Mouse (Mus musculus): Measurements from ENCODE around the gene Trpv5. TPM values are rescaled to one million over a fixed set of nuclear protein-coding genes. Genes with fewer than 3 reads are reported as not detected.

Gene Trpv5
- polyA plus RNA-seq, 1 experiment from 2014 or later = not detected

- no peak for ATAC-seq (ENCODE audit: low read depth)
- Histone ChIP-seq H3K9me3 (ENCODE audit: control insufficient read depth, low read length) (no peaks in the 10 kb centered on the region), H3K27me3 (ENCODE audit: control insufficient read depth, insufficient read depth, low read depth, low read length) (no peaks in the 10 kb centered on the region), H3K4me1 (replicated peaks; ENCODE audit: control insufficient read depth, insufficient read depth, low read length) (no peaks in the 10 kb centered on the region), H3K4me2 (ENCODE audit: low read depth, low read length) (no peak overlapping the region), H3K4me3 (ENCODE audit: low read length) (no peak overlapping the region), H3K9ac (ENCODE audit: low read length) (no peak overlapping the region), H3K36me3 (ENCODE audit: control insufficient read depth, insufficient read depth, low read length) (no peaks in the 10 kb centered on the region), H3K27ac (ENCODE audit: low read length) (no peak overlapping the region)
- WGBS = 76% methylated on average over 3 of the region's 3 CpGs
Measured at GRCm38 (mm10) chr6:41685596-41685995, 5.0 kb upstream of the Trpv5 start.

- no peak overlapping the region for H3K9ac ChIP-seq (ENCODE audit: low read length)
- no peaks in the 10 kb centered on the region for H3K36me3 ChIP-seq (ENCODE audit: control insufficient read depth, insufficient read depth, low read length)
- WGBS = 68% methylated on average over 5 of the region's 5 CpGs
- ATAC-seq (ENCODE audit: low read depth) = no peak
- no peaks in the 10 kb centered on the region for H3K27me3 ChIP-seq (ENCODE audit: control insufficient read depth, insufficient read depth, low read depth, low read length)
- no peaks in the 10 kb centered on the region for H3K9me3 ChIP-seq (ENCODE audit: control insufficient read depth, low read length)
- no peaks in the 10 kb centered on the region for H3K4me1 ChIP-seq (replicated peaks; ENCODE audit: control insufficient read depth, insufficient read depth, low read length)
- H3K4me3 ChIP-seq (ENCODE audit: low read length) = no peak overlapping the region
- no peak overlapping the region for H3K27ac ChIP-seq (ENCODE audit: low read length)
- no peak overlapping the region for H3K4me2 ChIP-seq (ENCODE audit: low read depth, low read length)
Measured at GRCm38 (mm10) chr6:41684911-41685310, 4.3 kb upstream of the Trpv5 start.

GRCm38 (mm10) chr6:41684131-41684530 lies 3.6 kb upstream of the Trpv5 start, which contains the start of gene Llcfc1:
Gene Llcfc1, plus strand, starts transcription at chr6:41684431.
- Histone ChIP-seq H3K9me3 (ENCODE audit: control insufficient read depth, low read length) (no peaks in the 10 kb centered on the region), H3K4me1 (replicated peaks; ENCODE audit: control insufficient read depth, insufficient read depth, low read length) (no peaks in the 10 kb centered on the region), H3K36me3 (ENCODE audit: control insufficient read depth, insufficient read depth, low read length) (no peaks in the 10 kb centered on the region), H3K27ac (ENCODE audit: low read length) (no peak within 1 kb of the TSS), H3K9ac (ENCODE audit: low read length) (no peak within 1 kb of the TSS), H3K4me2 (ENCODE audit: low read depth, low read length) (no peak within 1 kb of the TSS), H3K4me3 (ENCODE audit: low read length) (no peak within 1 kb of the TSS), H3K27me3 (ENCODE audit: control insufficient read depth, insufficient read depth, low read depth, low read length) (no peaks in the 10 kb centered on the region)
- no peak for ATAC-seq (ENCODE audit: low read depth)
- WGBS = 89% methylated on average over 2 of the region's 2 CpGs

GRCm38 (mm10) chr6:41681656-41682055 lies 1.1 kb upstream of the Trpv5 start:
- H3K9ac ChIP-seq (ENCODE audit: low read length) = no peak overlapping the region
- no peak overlapping the region for H3K4me2 ChIP-seq (ENCODE audit: low read depth, low read length)
- no peak overlapping the region for H3K27ac ChIP-seq (ENCODE audit: low read length)
- no peaks in the 10 kb centered on the region for H3K36me3 ChIP-seq (ENCODE audit: control insufficient read depth, insufficient read depth, low read length)
- no peak for ATAC-seq (ENCODE audit: low read depth)
- no peaks in the 10 kb centered on the region for H3K9me3 ChIP-seq (ENCODE audit: control insufficient read depth, low read length)
- no peak overlapping the region for H3K4me3 ChIP-seq (ENCODE audit: low read length)
- WGBS = 71% methylated on average over 5 of the region's 5 CpGs
- H3K4me1 ChIP-seq (replicated peaks; ENCODE audit: control insufficient read depth, insufficient read depth, low read length) = no peaks in the 10 kb centered on the region
- no peaks in the 10 kb centered on the region for H3K27me3 ChIP-seq (ENCODE audit: control insufficient read depth, insufficient read depth, low read depth, low read length)

DNA sequence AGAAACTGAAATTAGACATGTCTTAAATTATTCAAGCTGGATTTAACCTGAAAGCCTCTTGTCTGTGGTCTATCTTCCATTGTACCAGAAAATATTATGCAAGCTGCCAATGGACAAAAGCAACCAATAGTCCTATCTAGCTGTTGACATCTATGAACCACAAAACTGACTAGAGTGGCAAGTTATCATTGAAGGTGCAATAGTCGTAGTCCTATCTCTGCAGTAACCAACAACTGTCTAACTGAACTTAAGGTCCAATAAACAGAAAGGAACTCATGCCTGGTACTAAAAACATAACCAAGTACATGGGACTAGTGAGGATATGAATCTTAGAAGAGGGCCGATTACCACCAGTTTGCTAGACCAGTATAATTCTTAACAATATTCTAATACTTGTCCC lies 4.0 kb downstream of the Trpv5 start:
- no peaks in the 10 kb centered on the region for H3K4me1 ChIP-seq (replicated peaks; ENCODE audit: control insufficient read depth, insufficient read depth, low read length)
- H3K27me3 ChIP-seq (ENCODE audit: control insufficient read depth, insufficient read depth, low read depth, low read length) = no peaks in the 10 kb centered on the region
- H3K4me3 ChIP-seq (ENCODE audit: low read length) = no peak overlapping the region
- no peaks in the 10 kb centered on the region for H3K9me3 ChIP-seq (ENCODE audit: control insufficient read depth, low read length)
- no peak overlapping the region for H3K27ac ChIP-seq (ENCODE audit: low read length)
- no peaks in the 10 kb centered on the region for H3K36me3 ChIP-seq (ENCODE audit: control insufficient read depth, insufficient read depth, low read length)
- no peak for ATAC-seq (ENCODE audit: low read depth)
- 88% methylated on average over 2 of the region's 2 CpGs for WGBS
- H3K4me2 ChIP-seq (ENCODE audit: low read depth, low read length) = no peak overlapping the region
- H3K9ac ChIP-seq (ENCODE audit: low read length) = no peak overlapping the region

GRCm38 (mm10) chr6:41662320-41662719 lies 18.2 kb downstream of the Trpv5 start:
- Histone ChIP-seq H3K4me2 (ENCODE audit: low read depth, low read length) (no peak overlapping the region), H3K9me3 (ENCODE audit: control insufficient read depth, low read length) (no peaks in the 10 kb centered on the region), H3K4me3 (ENCODE audit: low read length) (no peak overlapping the region), H3K4me1 (replicated peaks; ENCODE audit: control insufficient read depth, insufficient read depth, low read length) (no peaks in the 10 kb centered on the region), H3K27me3 (ENCODE audit: control insufficient read depth, insufficient read depth, low read depth, low read length) (no peaks in the 10 kb centered on the region), H3K9ac (ENCODE audit: low read length) (no peak overlapping the region), H3K27ac (ENCODE audit: low read length) (no peak overlapping the region), H3K36me3 (ENCODE audit: control insufficient read depth, insufficient read depth, low read length) (no peaks in the 10 kb centered on the region)
- WGBS = 39% methylated on average over 2 of the region's 2 CpGs
- no peak for ATAC-seq (ENCODE audit: low read depth)

DNA sequence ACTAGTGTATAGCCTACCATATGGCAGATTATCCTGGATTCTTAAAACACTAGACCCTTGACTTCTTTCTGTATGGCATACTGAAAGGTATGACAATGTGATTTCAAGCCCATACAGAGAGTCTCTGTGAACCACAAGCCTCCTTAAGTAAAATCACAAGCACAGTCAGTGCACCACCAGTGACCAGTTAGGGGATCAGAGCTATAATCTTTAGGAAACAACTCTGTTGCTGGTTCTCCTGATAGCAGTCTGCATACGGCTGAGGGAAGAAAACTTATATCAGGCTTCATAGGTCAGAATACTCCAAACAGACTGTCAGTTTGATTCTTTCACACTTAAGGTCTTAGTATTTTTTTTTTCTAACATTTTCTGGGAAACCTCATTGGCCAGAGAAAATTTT lies 22.1 kb downstream of the Trpv5 start:
- Histone ChIP-seq H3K4me1 (replicated peaks; ENCODE audit: control insufficient read depth, insufficient read depth, low read length) (no peaks in the 10 kb centered on the region), H3K9ac (ENCODE audit: low read length) (no peak overlapping the region), H3K36me3 (ENCODE audit: control insufficient read depth, insufficient read depth, low read length) (no peaks in the 10 kb centered on the region), H3K4me3 (ENCODE audit: low read length) (no peak overlapping the region), H3K4me2 (ENCODE audit: low read depth, low read length) (no peak overlapping the region), H3K9me3 (ENCODE audit: control insufficient read depth, low read length) (no peaks in the 10 kb centered on the region), H3K27me3 (ENCODE audit: control insufficient read depth, insufficient read depth, low read depth, low read length) (no peaks in the 10 kb centered on the region), H3K27ac (ENCODE audit: low read length) (no peak overlapping the region)
- no peak for ATAC-seq (ENCODE audit: low read depth)
- 42% methylated on average over 1 of the region's 1 CpGs for WGBS

DNA sequence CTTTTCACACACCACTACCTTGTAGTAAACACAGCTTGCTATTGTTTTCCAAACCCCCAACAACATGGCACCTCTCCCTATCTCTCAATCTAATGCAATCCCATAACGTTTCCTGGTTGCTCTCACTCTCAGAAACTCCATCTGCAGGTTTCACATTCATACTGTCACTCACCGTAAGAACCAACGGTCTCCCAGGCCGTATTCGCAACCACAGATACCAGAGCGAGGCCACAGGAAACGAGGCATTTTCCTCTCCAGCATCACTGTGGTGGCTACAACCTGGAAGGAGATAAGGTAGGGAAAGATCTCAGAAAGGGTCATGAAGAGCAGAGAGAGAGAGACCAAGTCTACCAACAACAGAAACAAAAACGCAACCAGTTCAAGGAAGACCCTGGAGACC lies 25.9 kb downstream of the Trpv5 start:
- no peak overlapping the region for H3K4me2 ChIP-seq (ENCODE audit: low read depth, low read length)
- no peaks in the 10 kb centered on the region for H3K9me3 ChIP-seq (ENCODE audit: control insufficient read depth, low read length)
- H3K9ac ChIP-seq (ENCODE audit: low read length) = no peak overlapping the region
- 81% methylated on average over 8 of the region's 8 CpGs for WGBS
- ATAC-seq (ENCODE audit: low read depth) = no peak
- H3K27ac ChIP-seq (ENCODE audit: low read length) = no peak overlapping the region
- H3K4me1 ChIP-seq (replicated peaks; ENCODE audit: control insufficient read depth, insufficient read depth, low read length) = no peaks in the 10 kb centered on the region
- no peak overlapping the region for H3K4me3 ChIP-seq (ENCODE audit: low read length)
- H3K36me3 ChIP-seq (ENCODE audit: control insufficient read depth, insufficient read depth, low read length) = no peaks in the 10 kb centered on the region
- H3K27me3 ChIP-seq (ENCODE audit: control insufficient read depth, insufficient read depth, low read depth, low read length) = no peaks in the 10 kb centered on the region

DNA sequence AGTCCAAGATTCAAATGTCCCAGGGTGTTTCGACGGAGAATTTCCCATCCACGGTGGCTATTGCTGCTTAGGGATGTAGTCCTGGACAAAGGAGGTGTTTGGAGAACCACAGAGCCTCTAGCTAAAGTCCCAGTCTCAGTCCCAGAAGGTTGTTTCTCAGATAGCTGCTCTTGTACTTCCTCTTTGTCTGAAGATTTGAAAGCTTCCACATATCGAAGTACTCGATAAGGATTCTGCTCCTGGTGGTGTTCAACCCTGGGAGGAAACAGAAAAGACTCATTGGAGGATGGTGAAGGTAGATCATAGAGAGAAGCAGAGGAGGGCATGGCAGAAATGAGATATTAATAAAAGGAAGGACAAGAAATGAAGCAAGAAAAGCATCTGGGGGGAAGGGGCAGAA lies 27.4 kb downstream of the Trpv5 start:
- H3K27me3 ChIP-seq (ENCODE audit: control insufficient read depth, insufficient read depth, low read depth, low read length) = no peaks in the 10 kb centered on the region
- H3K4me2 ChIP-seq (ENCODE audit: low read depth, low read length) = no peak overlapping the region
- no peak for ATAC-seq (ENCODE audit: low read depth)
- H3K4me1 ChIP-seq (replicated peaks; ENCODE audit: control insufficient read depth, insufficient read depth, low read length) = no peaks in the 10 kb centered on the region
- no peak overlapping the region for H3K27ac ChIP-seq (ENCODE audit: low read length)
- no peak overlapping the region for H3K9ac ChIP-seq (ENCODE audit: low read length)
- no peaks in the 10 kb centered on the region for H3K36me3 ChIP-seq (ENCODE audit: control insufficient read depth, insufficient read depth, low read length)
- no peak overlapping the region for H3K4me3 ChIP-seq (ENCODE audit: low read length)
- WGBS = 89% methylated on average over 5 of the region's 5 CpGs
- no peaks in the 10 kb centered on the region for H3K9me3 ChIP-seq (ENCODE audit: control insufficient read depth, low read length)

DNA sequence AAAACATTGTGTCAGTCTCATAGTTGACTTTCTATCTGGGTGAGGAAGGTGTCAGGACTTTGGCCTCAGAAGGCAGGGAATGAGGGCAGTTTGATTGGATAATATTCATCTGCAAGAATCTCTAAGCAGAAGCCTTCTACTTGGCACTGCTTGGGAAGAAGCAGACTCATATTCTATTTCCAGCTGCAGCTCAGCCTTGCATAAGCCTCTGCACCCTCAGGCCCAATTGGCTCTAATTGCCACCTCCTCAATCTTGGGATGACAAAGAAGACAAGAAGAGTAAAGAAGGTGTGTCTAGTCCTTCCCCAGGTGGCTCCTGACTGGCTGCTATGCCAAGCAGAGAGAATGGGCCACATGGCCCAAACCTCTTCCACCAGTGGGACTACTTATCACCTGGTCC lies 33.9 kb downstream of the Trpv5 start:
- no peaks in the 10 kb centered on the region for H3K4me1 ChIP-seq (replicated peaks; ENCODE audit: control insufficient read depth, insufficient read depth, low read length)
- no peak for ATAC-seq (ENCODE audit: low read depth)
- no peak overlapping the region for H3K4me3 ChIP-seq (ENCODE audit: low read length)
- no peak overlapping the region for H3K27ac ChIP-seq (ENCODE audit: low read length)
- H3K9ac ChIP-seq (ENCODE audit: low read length) = no peak overlapping the region
- no peak overlapping the region for H3K4me2 ChIP-seq (ENCODE audit: low read depth, low read length)
- H3K36me3 ChIP-seq (ENCODE audit: control insufficient read depth, insufficient read depth, low read length) = no peaks in the 10 kb centered on the region
- no peaks in the 10 kb centered on the region for H3K27me3 ChIP-seq (ENCODE audit: control insufficient read depth, insufficient read depth, low read depth, low read length)
- no peaks in the 10 kb centered on the region for H3K9me3 ChIP-seq (ENCODE audit: control insufficient read depth, low read length)
